In the genomic region with DNA sequence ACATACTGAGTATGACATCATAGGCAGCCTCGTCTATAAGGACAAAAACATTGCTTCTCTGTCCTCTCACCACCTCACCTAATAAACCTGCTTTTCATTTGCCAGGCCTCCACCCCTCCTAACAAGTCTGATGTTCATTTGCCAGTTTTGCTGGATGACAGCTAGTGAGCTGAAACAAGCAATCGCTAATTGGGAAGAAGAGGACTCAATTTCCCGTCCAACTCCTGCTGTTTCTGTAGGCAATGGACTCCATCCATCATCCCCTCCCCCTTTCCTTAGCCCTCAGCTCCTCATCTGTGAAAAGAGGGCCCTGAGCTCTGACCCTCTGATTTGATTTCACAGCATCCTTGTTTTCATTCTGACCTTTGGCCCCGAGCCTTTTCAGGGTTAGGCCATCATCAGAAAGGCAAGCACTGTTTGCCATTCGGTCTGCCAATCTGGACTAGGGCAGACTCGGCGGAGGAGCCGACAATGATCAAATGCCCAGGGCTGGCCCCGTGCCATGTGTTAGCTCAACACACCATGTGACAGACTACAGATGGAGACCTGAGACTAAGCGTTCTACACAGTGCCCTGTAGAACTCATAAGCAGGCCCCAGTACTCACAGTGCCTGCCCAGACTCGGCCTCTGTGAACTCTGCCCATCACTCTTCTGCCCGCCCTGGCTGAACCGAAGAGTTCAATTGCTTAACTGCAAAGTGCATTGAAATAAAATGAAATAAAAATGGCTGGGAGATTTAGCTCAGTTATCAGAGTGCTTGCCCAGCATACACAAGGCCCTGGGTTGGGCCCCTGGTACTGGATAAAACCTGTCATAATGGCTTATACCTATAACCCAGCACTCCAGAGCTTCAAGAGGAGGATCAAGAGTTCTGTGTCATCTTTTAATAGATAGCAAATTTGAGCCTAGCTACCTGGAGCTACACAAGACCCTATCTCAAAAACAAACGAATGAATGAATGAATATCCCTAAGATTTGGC, we compare ENCODE assay signal across 9 mouse cellular contexts.
DNase-seq lines count a peak whose midpoint lies in the region.
"Had no signal": no experiment of that assay in that cellular context is flagged by ENCODE, and none has a peak within 500 bp of the region (broad histone marks: within the 10 kb centered on the region; RNA-seq: fewer than 3 reads in every experiment).

No protein-coding gene starts in this region.

- no peaks in the 10 kb centered on the region for H3K36me3 ChIP-seq in limb, embryonic 10.5 days
- H3K36me3 ChIP-seq: limb, embryonic 15.5 days had no signal

- H3K9me3 ChIP-seq in limb, embryonic 10.5 days (replicated peaks): no peaks in the 10 kb centered on the region
- H3K9me3 ChIP-seq: limb, embryonic 15.5 days had no signal

- WGBS in limb, embryonic 10.5 days: 43% methylated on average over 14 of the region's 14 CpGs

- peak; percentile 2 for DNase-seq in gastrocnemius, adult 18-20 months (ENCODE audit: low spot score)
- no peak for DNase-seq in gastrocnemius, postnatal 25 days
- DNase-seq in cerebellum, adult 8-10 months: peak; percentile 89
- peak; percentile 20 to 66 for DNase-seq in frontal cortex, adult 2 months (ENCODE audit: extremely low spot score in 1 of 2, low spot score in 1 of 2)
- DNase-seq in kidney, postnatal 10 days: peak; percentile 66
- peak; percentile 47 for DNase-seq in limb, embryonic 10.5 days (ENCODE audit: low spot score)
- peak; percentile 25 for DNase-seq in retina, adult 2 months (ENCODE audit: low read depth, low spot score)
- DNase-seq in thymus, postnatal 36 days: no peak

- no peak overlapping the region for H3K27ac ChIP-seq in limb, embryonic 10.5 days
- H3K27ac ChIP-seq: limb, embryonic 15.5 days had no signal

- no peaks in the 10 kb centered on the region for H3K27me3 ChIP-seq in limb, embryonic 10.5 days (ENCODE audit: low read depth, poor library complexity, severe bottlenecking)
- H3K27me3 ChIP-seq: limb, embryonic 15.5 days had no signal

- H3K4me3 ChIP-seq in limb, embryonic 10.5 days: no peak overlapping the region
- H3K4me3 ChIP-seq: limb, embryonic 15.5 days had no signal

- peaks cover 8% of the 10 kb centered on the region for H3K4me1 ChIP-seq in limb, embryonic 10.5 days
- H3K4me1 ChIP-seq: limb, embryonic 15.5 days had no signal

Comparison
In these comparisons a context has a peak if more than half of its experiments do, and no peak if none do; other contexts are left out.
1. DNase-seq: peak in gastrocnemius, adult 18-20 months (single experiment), cerebellum, adult 8-10 months (single experiment), frontal cortex, adult 2 months (2 of 2), kidney, postnatal 10 days (single experiment), limb, embryonic 10.5 days (single experiment) and retina, adult 2 months (single experiment); none in gastrocnemius, postnatal 25 days (single experiment) and thymus, postnatal 36 days (0 of 2).